Mouse (Mus musculus) cerebral cortex, adult 2 months (tissue): Measurements from ENCODE around the gene Usp13.

Experiments
- WGBS: fragments of 180-500 bp; shearing (Covaris S2); methylation state at CpG from one replicate; pipeline ENCODE4 v1.1.7; 2018; 5-methylcytosine and 5-hydroxymethylcytosine counted together

Gene Usp13

DNA sequence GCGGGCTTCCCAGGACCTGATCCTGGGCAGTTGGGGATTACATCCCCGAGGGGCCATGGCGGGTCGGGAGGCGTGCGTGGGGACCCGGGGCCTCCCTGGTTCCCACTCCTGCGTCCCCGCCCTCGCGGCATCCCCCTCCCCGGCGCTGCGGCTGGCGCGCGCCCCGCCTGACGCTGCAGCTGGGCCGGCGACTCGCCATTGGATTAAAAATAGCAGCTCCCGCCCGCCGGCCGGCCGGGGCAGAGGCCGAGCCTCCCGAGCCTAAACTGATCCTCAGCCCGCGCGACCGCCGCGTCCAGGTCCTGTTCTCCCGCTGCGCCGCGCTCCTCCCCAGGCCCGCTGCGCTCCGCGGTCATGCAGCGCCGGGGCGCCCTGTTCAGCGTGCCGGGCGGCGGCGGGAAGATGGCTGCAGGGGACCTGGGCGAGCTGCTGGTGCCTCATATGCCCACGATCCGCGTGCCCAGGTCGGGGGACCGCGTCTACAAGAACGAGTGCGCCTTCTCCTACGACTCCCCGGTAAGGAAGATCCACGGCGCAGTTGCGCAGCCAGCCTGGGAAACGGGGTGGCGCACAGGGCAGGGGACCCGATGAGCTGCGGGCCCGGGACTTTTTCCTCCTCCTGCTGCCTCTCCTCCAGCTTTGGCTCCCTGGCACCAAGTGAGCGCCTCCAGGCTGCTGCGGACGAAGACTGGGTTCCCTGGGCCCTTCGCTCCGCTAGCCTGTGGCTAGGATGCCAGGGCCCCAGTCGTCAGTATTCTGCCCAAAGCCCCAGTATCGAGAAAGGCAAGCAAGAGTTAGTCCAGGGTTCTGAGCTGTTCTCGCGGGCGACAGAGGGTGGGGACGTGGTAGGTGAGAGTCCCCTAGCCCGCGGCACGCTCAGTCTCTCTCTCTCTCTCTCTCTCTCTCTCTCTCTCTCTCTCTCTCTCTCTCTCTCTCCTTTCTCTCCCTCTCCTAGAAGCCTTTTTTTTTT is at the start of gene Usp13:
Gene Usp13, plus strand, starts transcription at position 190 of the 970 bp plus-strand sequence.
- under 1% methylated on average over 84 of the region's 84 CpGs for WGBS

DNA sequence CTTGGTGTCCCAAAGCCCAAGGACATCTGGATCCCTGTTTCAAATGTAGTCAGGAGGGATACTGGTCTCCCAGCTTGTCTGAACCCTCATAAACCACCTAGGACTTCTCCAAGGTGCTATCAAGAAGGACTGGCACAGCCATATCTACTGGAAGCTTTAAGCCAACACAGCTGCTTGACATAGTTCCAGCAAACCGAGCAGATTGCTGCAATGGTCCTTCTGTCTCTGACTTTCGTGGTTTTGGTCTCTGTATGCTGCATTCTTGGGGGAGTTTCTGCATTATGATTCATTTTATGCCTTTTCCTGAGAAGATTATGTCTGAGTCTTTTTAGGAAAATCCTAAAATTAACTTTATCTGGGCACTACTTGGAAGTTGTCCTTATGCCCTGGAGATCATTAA is 46.6 kb upstream of the Usp13 start:
- 65% methylated on average over 2 of the region's 2 CpGs for WGBS

DNA sequence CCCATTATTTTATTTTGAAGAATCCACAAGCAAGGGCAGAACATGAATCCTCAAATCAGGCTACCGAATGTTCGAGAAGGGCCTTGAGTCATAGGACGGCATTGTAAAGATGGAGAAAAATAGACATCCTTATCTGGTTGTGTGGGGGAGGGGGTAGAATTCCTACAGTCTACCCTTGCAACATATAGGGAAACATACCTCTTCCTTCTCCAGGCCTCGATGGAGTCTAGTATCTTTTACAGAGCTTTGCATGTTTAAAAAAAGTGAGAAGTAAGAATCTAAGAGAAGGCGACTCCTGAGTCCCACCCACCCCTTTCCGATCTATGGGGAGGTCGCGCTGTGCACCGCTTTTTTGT is 367 bp upstream of the Usp13 start:
- WGBS, result 2% methylated on average over 9 of the region's 9 CpGs

DNA sequence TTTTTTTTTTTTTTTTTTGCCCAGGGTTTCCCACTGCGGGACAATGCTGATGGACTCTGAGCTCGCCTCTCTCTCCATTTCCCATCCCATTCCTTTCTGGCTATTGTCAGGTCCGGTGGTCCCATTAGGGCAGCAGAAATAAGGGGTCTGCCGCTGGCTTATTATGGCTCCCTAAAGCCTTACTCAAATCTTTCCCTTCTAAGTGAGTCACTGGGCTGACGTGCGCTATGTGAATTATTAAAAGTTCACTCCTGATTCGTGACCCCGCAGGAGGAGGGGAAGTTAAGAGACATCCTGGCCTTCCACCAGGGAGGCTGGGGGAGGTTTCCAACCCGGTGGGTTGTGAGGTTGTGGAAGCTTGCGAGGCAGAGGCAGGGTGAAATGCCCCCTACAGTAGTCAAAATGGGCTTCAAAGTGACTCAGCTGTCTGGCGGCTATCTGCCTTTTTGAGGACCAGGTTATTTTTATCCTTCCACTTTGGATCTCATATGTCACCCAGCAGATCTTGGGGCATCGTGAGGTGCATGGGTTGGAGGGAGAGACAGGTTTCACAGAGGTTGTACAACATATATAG is 1.1 kb downstream of the Usp13 start:
- WGBS, result 3% methylated on average over 12 of the region's 12 CpGs

DNA sequence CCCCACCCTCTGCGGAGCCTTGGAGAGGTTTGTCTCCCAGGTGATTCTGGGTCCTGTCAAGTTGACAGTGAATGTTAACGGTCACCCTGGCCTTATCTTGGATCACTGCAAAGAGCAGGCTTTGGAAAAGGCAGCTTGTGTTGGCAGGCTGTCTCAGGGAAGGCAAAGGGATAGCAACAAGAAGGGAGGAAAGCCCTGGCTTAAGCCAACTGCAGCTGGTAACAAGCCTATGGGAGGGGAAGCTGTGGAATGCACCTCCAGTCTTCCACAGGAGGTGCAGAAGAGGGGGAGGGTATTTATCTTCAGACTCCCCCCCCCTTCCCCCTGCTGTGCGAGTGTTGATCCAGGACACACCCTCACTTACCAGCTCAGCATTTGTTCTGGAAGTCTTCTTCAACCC is 5.3 kb downstream of the Usp13 start:
- WGBS, result 51% methylated on average over 3 of the region's 3 CpGs

DNA sequence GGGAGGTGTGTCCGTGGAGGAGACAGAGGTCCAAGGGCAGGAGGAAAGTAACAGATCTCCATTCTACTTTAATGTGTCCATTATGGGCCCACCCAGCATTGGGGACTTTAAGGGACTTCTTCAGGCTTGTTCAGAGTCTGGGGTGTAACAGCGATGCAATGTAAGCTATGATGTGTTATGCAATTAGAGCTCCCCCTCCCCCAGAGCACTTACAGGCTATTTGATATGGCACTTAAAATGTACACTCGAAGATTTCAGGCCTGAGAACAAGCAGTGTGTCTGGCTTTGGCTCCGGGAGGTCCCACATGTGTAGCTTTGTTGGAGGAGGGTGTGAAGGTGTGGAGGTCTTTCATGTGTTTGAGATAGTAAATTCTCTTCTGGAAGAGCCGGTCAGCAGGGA is 7.6 kb downstream of the Usp13 start:
- WGBS, result 96% methylated on average over 5 of the region's 5 CpGs

DNA sequence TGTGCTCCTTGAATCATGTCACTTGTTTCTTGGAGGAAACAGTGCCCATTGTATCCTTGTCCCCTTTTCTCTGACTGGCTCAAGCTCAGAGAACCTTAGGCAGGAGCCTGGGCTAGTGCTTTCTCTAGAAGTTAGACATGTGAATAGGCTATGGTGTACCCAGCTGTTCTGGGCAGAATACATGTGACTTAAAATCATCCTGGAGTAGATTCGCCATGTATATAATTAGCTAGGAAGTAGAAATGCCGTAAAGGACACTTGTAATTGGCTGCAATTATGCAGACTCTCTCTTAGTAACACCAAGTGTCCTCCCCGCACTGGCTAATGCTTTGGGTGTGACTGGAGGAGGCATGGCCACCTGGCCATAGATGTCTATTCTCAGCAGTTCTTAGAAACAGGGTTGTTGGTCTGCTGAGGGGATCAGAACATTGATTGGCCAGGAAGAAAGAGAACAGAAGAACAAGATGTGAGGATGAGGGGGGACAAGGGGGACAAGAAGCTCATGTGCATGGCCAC is 8.7 kb downstream of the Usp13 start:
- 54% methylated on average over 3 of the region's 3 CpGs for WGBS

DNA sequence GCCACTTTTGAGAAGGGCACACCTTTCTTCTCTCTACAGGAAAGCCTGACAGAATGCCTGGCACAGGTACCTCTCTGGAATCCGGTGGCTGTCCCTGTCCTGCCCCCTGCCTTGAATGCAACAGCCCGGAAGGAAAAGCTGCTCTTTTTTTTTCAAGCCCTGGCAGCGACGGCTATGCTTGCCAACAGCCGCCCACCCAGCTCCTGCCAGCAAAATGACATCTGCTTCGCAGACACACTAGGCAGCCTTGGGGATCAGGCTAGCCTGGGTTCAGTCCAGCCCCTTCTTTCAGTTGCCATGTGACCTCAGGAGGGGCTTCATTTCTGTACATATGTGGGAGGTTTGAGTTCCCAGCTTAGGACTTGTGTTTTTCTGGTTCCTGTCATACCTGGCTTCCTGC is 9.4 kb downstream of the Usp13 start:
- WGBS, result 16% methylated on average over 6 of the region's 6 CpGs

DNA sequence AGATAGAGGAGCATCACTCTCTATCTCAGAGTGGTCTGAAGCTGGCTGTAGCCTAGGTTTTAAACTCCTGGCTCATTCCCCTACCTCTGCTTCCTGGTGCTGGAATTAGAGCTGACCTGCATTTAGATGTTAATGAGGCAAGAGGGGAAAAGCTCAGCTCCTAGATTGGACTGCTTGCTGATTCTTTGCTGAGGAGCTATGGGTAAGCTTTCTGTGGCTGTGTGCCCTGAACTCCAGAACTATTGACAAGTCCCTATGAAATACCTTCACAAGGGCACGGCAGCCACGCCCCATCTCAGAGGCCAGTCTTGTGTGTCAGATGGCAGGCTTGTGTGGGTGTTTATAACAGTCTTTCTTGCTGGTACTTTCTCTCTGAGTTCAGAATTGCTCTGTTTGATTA is 16.5 kb downstream of the Usp13 start:
- WGBS, result 68% methylated on average over 2 of the region's 2 CpGs

DNA sequence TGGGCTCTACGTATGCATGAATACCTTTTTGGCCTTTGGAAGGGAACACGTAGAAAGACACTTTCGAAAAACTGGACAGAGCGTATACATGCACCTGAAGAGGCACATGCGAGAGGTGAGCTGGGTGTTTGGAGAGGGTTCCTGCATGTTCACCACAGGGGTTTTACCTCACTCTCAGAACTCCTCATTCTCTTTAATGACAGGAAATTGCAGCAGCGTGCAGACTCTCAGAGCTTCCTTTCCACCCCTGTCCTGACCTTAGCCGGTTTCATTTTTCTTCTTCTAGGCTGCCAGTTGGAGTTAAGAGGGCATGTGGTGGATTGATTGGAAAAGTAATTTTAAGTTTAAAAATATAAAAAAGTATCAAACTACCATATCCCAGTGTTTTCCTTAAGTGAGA is 20.5 kb downstream of the Usp13 start:
- 91% methylated on average over 7 of the region's 7 CpGs for WGBS

DNA sequence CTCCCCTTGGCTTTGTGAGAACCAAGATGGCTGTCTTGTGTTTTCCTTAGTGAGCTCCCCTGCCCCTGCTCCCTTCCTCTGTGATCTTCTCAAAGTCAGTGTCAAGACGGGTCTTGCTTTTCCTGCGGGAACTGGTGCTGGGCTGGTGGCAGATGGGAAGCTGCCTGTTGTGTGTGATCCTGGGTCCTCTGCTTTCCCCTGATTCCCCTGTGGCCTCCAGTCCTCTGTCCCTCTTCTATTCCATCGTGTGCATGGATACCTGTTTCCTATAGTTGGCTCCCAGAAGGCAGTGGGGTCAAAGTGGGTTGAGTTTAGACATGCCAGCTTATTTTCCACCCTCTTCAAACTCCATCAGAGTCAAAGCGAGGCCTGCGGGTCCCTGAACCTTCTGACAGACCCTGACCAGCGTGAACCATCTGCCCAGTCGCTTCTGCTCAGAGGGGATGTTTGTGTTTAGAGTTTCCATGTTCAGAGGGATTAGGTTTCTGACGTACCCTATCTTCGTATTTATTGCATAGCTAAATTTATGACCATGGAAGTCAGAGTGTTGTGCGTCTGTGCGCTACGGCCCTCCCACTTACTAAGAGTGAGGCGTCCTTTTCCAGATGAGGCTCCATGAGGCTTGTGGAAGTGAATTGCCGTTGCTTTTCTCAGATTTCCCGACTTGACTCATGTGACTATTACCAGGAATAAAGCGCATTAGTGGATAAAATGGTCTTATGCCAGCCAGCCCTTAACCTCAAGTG is 39.2 kb downstream of the Usp13 start:
- WGBS, result 88% methylated on average over 16 of the region's 16 CpGs

DNA sequence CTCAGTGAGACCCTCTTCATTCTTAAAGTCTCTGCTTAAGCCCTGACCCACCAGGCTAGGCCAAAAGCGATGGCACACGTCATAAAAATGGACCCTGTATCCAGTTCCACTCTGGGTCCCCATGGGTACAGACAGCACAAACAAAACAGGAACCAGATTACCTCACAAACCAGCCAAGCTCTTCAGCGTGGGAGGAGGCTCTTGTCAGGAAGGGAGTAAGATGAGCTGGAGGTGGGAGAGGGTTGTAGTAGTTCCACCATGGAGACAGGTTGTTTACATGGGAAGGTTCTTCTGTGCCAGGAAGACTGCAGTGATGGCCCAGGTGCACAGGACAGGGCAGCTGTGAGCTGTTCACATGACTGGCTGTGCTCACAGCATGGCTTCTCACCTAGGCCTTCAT is 53.7 kb downstream of the Usp13 start:
- WGBS, result 78% methylated on average over 3 of the region's 3 CpGs

DNA sequence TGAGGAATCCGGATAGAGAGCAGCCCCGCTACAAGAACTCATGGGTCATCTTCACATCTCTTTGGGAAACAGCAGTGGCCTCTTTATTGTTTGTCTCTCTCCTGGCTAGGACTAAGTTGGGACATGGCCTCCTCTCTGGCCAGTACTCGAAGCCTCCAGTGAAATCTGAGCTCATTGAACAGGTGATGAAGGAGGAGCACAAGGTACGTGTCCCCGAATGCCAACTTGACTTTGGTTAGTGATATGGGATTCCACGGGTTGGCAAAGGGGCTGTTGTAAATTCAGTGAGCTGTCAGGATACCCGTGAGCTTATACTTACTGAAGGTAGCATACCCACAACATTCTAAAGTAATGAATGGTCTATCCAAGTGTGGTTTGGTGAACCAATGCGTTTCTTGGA is 69.0 kb downstream of the Usp13 start:
- 97% methylated on average over 8 of the region's 8 CpGs for WGBS

DNA sequence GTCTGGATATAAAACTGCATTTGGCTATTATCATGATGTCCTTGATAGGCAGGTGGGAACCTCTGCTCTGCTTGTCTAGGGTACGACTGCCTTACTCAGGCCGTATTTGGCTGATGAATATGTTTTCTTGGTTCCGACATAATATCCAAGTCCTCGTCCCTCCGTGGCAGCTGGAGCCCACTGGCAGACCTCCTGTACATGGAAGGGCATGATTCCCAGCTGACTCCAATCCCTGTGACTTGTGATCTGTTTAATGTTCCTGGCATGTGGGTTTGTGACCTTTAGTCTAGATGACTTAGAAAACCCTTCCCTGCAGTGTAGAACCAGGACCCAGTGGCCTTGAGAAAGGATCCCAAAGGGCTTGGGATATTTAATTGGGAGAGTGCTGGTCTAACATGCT is 71.5 kb downstream of the Usp13 start:
- 96% methylated on average over 5 of the region's 5 CpGs for WGBS

DNA sequence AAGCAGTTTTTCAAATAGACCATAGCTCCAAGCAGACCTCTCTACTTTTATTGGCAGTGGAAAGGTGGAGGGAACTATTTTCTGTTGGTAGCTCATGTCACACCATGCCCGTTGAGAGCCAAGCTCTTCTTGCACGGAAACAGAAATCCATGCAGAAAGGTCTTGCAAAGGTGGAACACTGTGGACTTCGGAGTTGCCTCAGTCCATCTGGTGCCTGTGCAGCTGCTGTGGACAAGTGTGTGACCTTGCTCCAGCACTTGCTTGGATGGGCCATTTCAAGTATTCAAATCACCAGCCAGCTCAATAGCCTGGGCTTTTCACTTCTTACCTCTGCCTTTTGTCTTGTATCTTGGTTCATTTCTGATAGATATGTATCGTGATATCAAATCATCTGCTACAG is 72.8 kb downstream of the Usp13 start:
- 92% methylated on average over 4 of the region's 4 CpGs for WGBS

DNA sequence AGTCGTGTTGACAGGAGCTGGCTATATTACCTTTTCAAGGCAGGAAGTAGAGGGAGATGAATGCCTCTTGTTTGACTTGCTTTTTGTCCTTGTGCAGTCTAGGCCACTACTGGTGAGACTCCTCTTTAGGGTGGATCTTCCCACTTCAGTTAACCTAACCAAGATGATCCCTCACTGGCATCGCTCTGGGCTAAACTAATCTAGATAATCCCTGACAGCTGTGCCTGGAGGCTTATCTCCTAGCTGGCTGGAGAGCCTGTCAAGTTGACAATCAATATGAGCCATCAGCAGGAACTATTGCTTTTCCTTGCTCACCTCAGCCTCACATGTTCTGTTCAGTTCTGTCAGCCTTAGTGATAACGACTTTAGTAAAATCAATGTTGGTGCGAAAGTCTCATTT is 86.1 kb downstream of the Usp13 start:
- 73% methylated on average over 4 of the region's 4 CpGs for WGBS

DNA sequence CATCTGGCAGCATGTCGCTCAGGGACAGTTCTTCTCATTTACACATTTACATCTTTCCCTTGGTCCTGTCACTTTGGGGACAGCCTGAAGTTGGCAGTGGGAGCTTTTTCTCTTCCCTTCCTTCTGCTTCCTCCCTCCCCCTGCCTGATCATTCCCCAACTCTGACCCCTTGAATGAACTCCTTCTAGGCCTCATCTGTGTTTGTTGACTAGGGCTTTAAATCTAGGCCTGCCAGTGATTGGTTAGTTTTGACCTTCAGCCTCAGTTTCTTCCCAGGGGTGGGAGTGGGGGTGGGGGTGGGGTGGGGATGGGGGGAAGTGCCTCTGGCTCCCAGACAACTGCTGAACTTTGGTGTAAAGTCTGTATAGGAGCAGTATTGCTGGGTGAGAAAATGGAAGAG is 87.3 kb downstream of the Usp13 start:
- 89% methylated on average over 1 of the region's 1 CpGs for WGBS

DNA sequence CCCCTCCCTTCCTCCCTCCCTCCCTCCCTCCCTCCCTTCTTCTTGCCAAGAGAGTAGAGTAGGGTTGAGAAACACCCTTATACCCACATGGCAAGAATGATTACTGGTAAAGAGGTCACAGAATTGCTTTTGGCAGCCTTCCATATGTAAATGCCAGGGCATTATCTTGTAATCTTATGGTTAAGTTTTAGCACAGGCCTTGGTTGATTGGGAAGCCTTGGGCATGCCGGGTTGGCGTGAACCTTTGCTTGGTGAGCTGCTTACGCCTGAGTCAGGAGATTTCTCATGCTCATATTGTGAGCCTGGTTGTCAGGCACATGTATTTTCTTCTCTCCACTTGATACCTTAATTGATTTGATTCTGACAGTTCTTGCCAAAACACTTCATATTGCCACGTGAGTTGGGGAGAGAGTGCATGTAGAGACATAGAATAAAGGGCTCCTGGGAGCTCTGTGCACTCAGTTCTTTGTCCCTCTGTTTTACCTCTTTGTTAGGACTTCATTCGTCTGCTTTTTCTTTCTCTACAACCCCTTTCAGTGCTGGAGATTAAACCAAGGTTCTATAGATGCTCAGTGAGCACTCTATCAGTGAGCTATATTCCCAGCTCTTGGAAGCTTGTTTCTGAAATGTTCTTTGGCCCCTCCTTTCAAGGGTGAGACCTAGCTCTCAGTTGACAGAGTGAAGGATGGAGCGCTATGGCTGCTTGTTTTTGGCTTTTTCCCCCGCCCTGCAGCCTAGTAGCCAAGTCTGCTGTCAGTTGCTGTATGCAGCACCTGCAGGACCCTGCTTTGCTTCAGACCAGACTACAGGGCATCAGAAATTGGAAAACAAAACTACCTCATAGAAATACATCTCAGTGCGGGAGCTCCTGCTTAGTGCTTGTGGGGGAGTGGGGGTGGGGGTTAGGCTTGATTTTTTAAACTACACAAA is 88.8 kb downstream of the Usp13 start:
- WGBS, result 74% methylated on average over 8 of the region's 8 CpGs

DNA sequence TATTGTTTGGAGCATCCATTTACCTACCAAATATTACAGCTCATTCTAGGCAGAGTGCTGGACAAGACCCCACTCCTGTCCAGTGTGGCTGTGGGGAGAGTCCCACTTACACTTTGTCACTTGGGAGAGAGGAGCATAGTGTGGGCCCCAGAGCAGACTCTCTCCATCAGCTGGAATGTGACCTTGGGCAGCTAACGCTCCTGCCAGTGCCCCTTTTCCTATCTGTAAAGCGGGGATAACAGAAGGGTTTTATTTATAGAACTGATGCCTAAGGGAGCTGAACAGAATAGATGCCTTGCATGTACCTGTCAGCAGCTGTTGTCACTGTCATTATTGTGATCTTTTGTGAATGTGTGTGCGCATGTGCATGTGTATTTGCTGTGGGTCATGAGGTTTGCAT is 91.1 kb downstream of the Usp13 start:
- WGBS, result 86% methylated on average over 3 of the region's 3 CpGs

DNA sequence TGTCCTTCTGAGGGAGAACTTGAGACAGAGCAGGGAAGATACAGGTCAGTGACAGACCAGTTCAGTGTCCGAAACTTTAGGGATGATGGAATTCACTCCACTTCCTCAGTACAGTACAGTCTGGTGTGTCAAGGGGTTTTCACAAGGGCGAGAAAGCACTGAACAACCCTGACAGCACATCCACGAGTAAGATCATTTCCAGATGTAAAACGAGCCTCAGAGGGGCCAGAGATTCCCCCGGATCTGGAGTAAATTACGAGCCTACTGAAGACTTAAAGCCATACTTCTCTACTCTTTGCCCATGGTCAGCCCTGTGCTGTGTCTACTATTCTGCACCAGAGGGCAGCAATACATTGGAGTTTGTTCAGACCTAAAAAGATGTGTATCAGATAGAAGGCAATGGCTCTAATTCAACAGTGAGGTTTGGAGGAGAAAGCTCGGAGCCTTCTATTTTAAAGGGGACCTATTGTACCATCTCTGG is 92.8 kb downstream of the Usp13 start:
- WGBS, result 41% methylated on average over 7 of the region's 7 CpGs

DNA sequence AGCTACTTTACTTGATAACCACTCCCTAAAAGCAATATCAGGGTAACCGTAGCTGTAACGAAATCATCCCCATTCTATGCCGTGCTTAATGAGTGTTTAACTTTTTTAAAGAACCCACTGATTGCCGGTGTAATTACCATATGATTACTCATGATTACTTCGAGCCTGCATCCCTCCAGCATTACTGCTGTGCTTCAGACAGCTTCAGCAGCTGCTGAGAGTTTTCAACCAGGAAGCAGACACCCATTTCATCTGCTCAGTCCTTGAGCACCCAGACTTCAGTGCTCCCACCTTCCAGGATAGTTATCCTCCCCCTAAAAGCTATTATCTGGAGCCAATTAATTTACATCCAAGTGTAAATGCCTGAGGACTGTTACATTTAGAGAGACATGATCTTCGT is 106.8 kb downstream of the Usp13 start:
- WGBS, result 67% methylated on average over 6 of the region's 6 CpGs
